Mouse (Mus musculus): ENCODE measurements around the gene Gm45062. TPM values are rescaled to one million over a fixed set of nuclear protein-coding genes. Genes with fewer than 3 reads are reported as not detected.

Gm45062 gene
- polyA plus RNA-seq, 1 experiment from 2014 or later, result 4.2 TPM

GRCm38 (mm10) chr6:8479176-8479575, 219.9 kb downstream of the Gm45062 start:
- no peak for ATAC-seq (ENCODE audit: insufficient number of reproducible peaks, insufficient read depth, low FRiP score, low read depth)
- Histone ChIP-seq H3K4me3 (ENCODE audit: control insufficient read depth in 1 of 2, insufficient read depth in 1 of 2, low read depth in 1 of 2, low read length in 2 of 2) (no peak overlapping the region), H3K4me2 (ENCODE audit: low read length) (no peak overlapping the region), H3K4me1 (ENCODE audit: control insufficient read depth in 2 of 2, insufficient read depth in 2 of 2, low read length in 2 of 2) (peaks cover 2 to 3% of the 10 kb centered on the region in 2 experiments; a peak in 2 of 4 replicates), H3K9me3 (ENCODE audit: control insufficient read depth, low read length) (no peaks in the 10 kb centered on the region), H3K27ac (replicated peaks in 1 of 2; ENCODE audit: control insufficient read depth in 1 of 2, insufficient read depth in 1 of 2, low read depth in 2 of 2, low read length in 2 of 2) (no peak overlapping the region), H3K36me3 (ENCODE audit: control insufficient read depth, insufficient read depth, low read length) (no peaks in the 10 kb centered on the region), H3K27me3 (ENCODE audit: control insufficient read depth, insufficient read depth, low read length) (no peaks in the 10 kb centered on the region), H3K9ac (ENCODE audit: low read length) (no peak overlapping the region)
- 41% methylated on average over 1 of the region's 1 CpGs for WGBS

- WGBS, result 76% methylated on average over 17 of the region's 17 CpGs
- H3K4me3 ChIP-seq (ENCODE audit: control insufficient read depth in 1 of 2, insufficient read depth in 1 of 2, low read depth in 1 of 2, low read length in 2 of 2), result no peak overlapping the region
- no peaks in the 10 kb centered on the region for H3K36me3 ChIP-seq (ENCODE audit: control insufficient read depth, insufficient read depth, low read length)
- H3K27ac ChIP-seq (replicated peaks in 1 of 2; ENCODE audit: control insufficient read depth in 1 of 2, insufficient read depth in 1 of 2, low read depth in 2 of 2, low read length in 2 of 2), result no peak overlapping the region
- peaks cover 15 to 22% of the 10 kb centered on the region in 2 experiments for H3K4me1 ChIP-seq (ENCODE audit: control insufficient read depth in 2 of 2, insufficient read depth in 2 of 2, low read length in 2 of 2)
- H3K9me3 ChIP-seq (ENCODE audit: control insufficient read depth, low read length), result no peaks in the 10 kb centered on the region
- H3K4me2 ChIP-seq (ENCODE audit: low read length), result no peak overlapping the region
- ATAC-seq (ENCODE audit: insufficient number of reproducible peaks, insufficient read depth, low FRiP score, low read depth), result no peak
- no peaks in the 10 kb centered on the region for H3K27me3 ChIP-seq (ENCODE audit: control insufficient read depth, insufficient read depth, low read length)
- H3K9ac ChIP-seq (ENCODE audit: low read length), result no peak overlapping the region
Observed at GRCm38 (mm10) chr6:8484437-8485275, 225.4 kb downstream of the Gm45062 start.

GRCm38 (mm10) chr6:8485414-8486175, 226.3 kb downstream of the Gm45062 start:
- no peak overlapping the region for H3K27ac ChIP-seq (replicated peaks in 1 of 2; ENCODE audit: control insufficient read depth in 1 of 2, insufficient read depth in 1 of 2, low read depth in 2 of 2, low read length in 2 of 2)
- H3K27me3 ChIP-seq (ENCODE audit: control insufficient read depth, insufficient read depth, low read length), result no peaks in the 10 kb centered on the region
- no peak overlapping the region for H3K4me2 ChIP-seq (ENCODE audit: low read length)
- ATAC-seq (ENCODE audit: insufficient number of reproducible peaks, insufficient read depth, low FRiP score, low read depth), result no peak
- 77% methylated on average over 16 of the region's 16 CpGs for WGBS
- peaks cover 15 to 22% of the 10 kb centered on the region in 2 experiments for H3K4me1 ChIP-seq (ENCODE audit: control insufficient read depth in 2 of 2, insufficient read depth in 2 of 2, low read length in 2 of 2)
- no peak overlapping the region for H3K9ac ChIP-seq (ENCODE audit: low read length)
- H3K4me3 ChIP-seq (ENCODE audit: control insufficient read depth in 1 of 2, insufficient read depth in 1 of 2, low read depth in 1 of 2, low read length in 2 of 2), result no peak overlapping the region
- H3K9me3 ChIP-seq (ENCODE audit: control insufficient read depth, low read length), result no peaks in the 10 kb centered on the region
- no peaks in the 10 kb centered on the region for H3K36me3 ChIP-seq (ENCODE audit: control insufficient read depth, insufficient read depth, low read length)

DNA sequence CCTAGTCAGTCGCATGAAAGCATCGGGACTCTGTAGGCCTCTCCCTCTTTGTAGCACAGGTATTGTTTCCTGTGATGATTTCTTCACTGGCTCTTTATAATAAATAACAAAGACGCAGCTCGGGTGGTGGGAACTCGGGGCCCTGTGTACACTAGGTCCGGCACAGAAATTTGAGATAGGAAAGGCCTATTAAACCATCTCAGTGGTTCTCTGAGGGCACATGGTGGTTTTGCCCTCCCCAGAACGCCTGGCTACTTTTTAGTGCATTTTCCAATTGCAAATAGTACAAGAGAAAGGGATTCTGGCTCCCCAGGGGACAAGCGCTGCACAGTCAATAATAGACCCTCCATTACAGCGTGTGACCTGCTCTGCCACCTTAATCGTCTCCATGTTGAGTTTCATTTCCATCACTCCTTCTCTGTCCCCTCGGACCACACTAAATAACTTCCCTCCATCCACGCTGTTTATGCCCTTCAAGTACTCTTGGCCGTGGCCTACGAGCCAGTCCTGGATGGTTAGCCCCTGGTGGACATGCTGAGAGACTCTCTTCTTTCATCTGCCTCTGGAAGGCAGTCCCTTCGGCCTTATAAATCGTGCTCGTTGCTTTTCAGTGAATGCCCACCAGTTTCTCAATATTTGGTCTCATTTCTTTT, 227.3 kb downstream of the Gm45062 start:
- Histone ChIP-seq H3K27me3 (ENCODE audit: control insufficient read depth, insufficient read depth, low read length) (no peaks in the 10 kb centered on the region), H3K9me3 (ENCODE audit: control insufficient read depth, low read length) (no peaks in the 10 kb centered on the region), H3K4me1 (ENCODE audit: control insufficient read depth in 2 of 2, insufficient read depth in 2 of 2, low read length in 2 of 2) (peaks cover 15 to 22% of the 10 kb centered on the region in 2 experiments), H3K4me2 (ENCODE audit: low read length) (no peak overlapping the region), H3K36me3 (ENCODE audit: control insufficient read depth, insufficient read depth, low read length) (no peaks in the 10 kb centered on the region), H3K27ac (replicated peaks in 1 of 2; ENCODE audit: control insufficient read depth in 1 of 2, insufficient read depth in 1 of 2, low read depth in 2 of 2, low read length in 2 of 2) (no peak overlapping the region), H3K9ac (ENCODE audit: low read length) (no peak overlapping the region), H3K4me3 (ENCODE audit: control insufficient read depth in 1 of 2, insufficient read depth in 1 of 2, low read depth in 1 of 2, low read length in 2 of 2) (no peak overlapping the region)
- 88% methylated on average over 17 of the region's 17 CpGs for WGBS
- ATAC-seq (ENCODE audit: insufficient number of reproducible peaks, insufficient read depth, low FRiP score, low read depth), result no peak

DNA sequence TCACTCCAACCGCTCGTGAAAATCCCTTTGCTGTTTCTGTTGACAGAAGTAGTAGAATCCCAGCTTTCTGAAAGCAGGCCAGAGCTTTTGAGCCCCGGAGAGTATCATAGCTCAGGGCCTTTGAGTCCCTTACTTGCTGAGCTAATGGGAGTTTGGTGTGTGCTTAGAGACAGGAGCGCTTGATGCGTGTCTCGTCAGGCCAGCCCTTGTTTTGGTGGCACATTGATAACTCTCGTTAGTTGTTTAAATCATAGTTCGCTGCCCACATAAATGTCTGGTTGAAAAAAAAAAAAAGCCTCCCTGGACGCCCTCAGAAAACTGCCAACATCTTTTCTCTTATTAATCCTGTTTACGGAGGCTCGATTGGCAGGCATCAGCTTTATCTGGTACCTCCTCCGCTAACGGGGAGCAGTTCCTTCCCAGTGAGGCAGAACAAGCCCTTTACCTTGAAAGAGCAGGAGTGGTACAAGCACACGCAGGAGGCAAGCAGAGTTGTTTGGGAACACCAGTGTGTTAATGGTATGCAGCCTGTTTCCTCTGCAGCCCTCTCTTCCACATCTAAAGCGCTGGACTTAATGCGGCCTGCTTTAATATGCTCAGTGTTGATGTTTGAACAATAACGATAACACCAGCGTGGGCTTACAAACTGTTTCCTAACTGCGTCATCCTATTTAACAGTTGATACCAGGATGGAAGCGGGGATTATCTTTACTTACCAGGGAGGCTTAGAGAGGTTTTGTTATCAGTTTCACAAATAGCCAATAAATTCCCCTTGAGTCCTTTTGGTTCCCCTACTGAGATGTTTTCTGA, 228.0 kb downstream of the Gm45062 start:
- peak overlapping the region; percentile 21; the same call in 1 of the 2 replicates for H3K9ac ChIP-seq (ENCODE audit: low read length)
- peak overlapping the region in 1 of 2 experiments; percentile 33; a peak in 1 of 4 replicates for H3K27ac ChIP-seq (replicated peaks in 1 of 2; ENCODE audit: control insufficient read depth in 1 of 2, insufficient read depth in 1 of 2, low read depth in 2 of 2, low read length in 2 of 2)
- no peaks in the 10 kb centered on the region for H3K27me3 ChIP-seq (ENCODE audit: control insufficient read depth, insufficient read depth, low read length)
- peak overlapping the region; percentile 16 for H3K4me2 ChIP-seq (ENCODE audit: low read length)
- no peak overlapping the region for H3K4me3 ChIP-seq (ENCODE audit: control insufficient read depth in 1 of 2, insufficient read depth in 1 of 2, low read depth in 1 of 2, low read length in 2 of 2)
- H3K36me3 ChIP-seq (ENCODE audit: control insufficient read depth, insufficient read depth, low read length), result no peaks in the 10 kb centered on the region
- H3K4me1 ChIP-seq (ENCODE audit: control insufficient read depth in 2 of 2, insufficient read depth in 2 of 2, low read length in 2 of 2), result peaks cover 15 to 22% of the 10 kb centered on the region in 2 experiments
- no peaks in the 10 kb centered on the region for H3K9me3 ChIP-seq (ENCODE audit: control insufficient read depth, low read length)
- no peak for ATAC-seq (ENCODE audit: insufficient number of reproducible peaks, insufficient read depth, low FRiP score, low read depth)
- 40% methylated on average over 20 of the region's 20 CpGs for WGBS

DNA sequence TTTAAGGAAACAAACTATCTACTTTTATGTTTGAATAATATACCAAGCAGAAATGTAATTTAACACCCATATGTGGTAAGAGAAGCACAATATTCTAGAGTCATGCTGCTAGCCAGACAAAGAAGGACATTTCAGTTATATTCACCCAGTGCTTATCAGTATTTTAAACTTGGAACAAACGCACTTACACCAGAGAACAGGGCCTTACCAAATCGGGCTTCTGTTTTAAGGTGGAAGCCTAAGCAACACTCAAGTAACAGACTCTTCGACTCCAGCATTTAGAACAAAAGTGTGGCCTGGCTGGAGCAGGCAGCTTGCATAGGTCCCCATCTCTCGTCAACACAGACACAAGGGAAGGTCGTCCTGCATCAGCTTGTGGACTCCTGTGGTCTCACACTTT, 229.0 kb downstream of the Gm45062 start:
- Histone ChIP-seq H3K9ac (ENCODE audit: low read length) (no peak overlapping the region), H3K27ac (replicated peaks in 1 of 2; ENCODE audit: control insufficient read depth in 1 of 2, insufficient read depth in 1 of 2, low read depth in 2 of 2, low read length in 2 of 2) (no peak overlapping the region), H3K4me2 (ENCODE audit: low read length) (no peak overlapping the region), H3K27me3 (ENCODE audit: control insufficient read depth, insufficient read depth, low read length) (no peaks in the 10 kb centered on the region), H3K36me3 (ENCODE audit: control insufficient read depth, insufficient read depth, low read length) (no peaks in the 10 kb centered on the region), H3K4me1 (ENCODE audit: control insufficient read depth in 2 of 2, insufficient read depth in 2 of 2, low read length in 2 of 2) (peaks cover 15 to 22% of the 10 kb centered on the region in 2 experiments), H3K9me3 (ENCODE audit: control insufficient read depth, low read length) (no peaks in the 10 kb centered on the region), H3K4me3 (ENCODE audit: control insufficient read depth in 1 of 2, insufficient read depth in 1 of 2, low read depth in 1 of 2, low read length in 2 of 2) (no peak overlapping the region)
- no peak for ATAC-seq (ENCODE audit: insufficient number of reproducible peaks, insufficient read depth, low FRiP score, low read depth)
- 25% methylated on average over 5 of the region's 5 CpGs for WGBS

DNA sequence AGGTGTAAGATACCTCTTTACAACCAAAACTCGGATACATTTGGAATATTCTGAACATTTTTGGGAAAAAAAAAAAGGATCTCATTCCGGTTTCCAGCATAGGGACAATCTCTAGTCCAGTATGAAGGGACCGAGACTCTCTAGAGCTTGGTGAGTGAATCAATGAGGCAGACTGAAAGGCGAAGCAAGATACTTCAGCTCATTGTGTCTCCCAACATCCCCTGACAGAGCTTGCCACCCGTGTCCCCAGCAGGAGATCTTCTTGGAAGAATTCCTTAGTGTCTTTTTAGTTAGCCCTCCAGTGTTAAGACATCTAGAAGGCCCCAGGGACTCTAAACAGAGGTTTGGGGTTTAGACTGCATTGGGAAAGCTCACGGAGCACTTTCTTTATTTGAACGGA, 230.0 kb downstream of the Gm45062 start:
- Histone ChIP-seq H3K4me1 (ENCODE audit: control insufficient read depth in 2 of 2, insufficient read depth in 2 of 2, low read length in 2 of 2) (peaks cover 15 to 22% of the 10 kb centered on the region in 2 experiments), H3K4me2 (ENCODE audit: low read length) (no peak overlapping the region), H3K9me3 (ENCODE audit: control insufficient read depth, low read length) (no peaks in the 10 kb centered on the region), H3K36me3 (ENCODE audit: control insufficient read depth, insufficient read depth, low read length) (no peaks in the 10 kb centered on the region), H3K27ac (replicated peaks in 1 of 2; ENCODE audit: control insufficient read depth in 1 of 2, insufficient read depth in 1 of 2, low read depth in 2 of 2, low read length in 2 of 2) (no peak overlapping the region), H3K9ac (ENCODE audit: low read length) (no peak overlapping the region), H3K27me3 (ENCODE audit: control insufficient read depth, insufficient read depth, low read length) (no peaks in the 10 kb centered on the region), H3K4me3 (ENCODE audit: control insufficient read depth in 1 of 2, insufficient read depth in 1 of 2, low read depth in 1 of 2, low read length in 2 of 2) (no peak overlapping the region)
- no peak for ATAC-seq (ENCODE audit: insufficient number of reproducible peaks, insufficient read depth, low FRiP score, low read depth)
- WGBS, result 81% methylated on average over 7 of the region's 7 CpGs
